In the genomic region with DNA sequence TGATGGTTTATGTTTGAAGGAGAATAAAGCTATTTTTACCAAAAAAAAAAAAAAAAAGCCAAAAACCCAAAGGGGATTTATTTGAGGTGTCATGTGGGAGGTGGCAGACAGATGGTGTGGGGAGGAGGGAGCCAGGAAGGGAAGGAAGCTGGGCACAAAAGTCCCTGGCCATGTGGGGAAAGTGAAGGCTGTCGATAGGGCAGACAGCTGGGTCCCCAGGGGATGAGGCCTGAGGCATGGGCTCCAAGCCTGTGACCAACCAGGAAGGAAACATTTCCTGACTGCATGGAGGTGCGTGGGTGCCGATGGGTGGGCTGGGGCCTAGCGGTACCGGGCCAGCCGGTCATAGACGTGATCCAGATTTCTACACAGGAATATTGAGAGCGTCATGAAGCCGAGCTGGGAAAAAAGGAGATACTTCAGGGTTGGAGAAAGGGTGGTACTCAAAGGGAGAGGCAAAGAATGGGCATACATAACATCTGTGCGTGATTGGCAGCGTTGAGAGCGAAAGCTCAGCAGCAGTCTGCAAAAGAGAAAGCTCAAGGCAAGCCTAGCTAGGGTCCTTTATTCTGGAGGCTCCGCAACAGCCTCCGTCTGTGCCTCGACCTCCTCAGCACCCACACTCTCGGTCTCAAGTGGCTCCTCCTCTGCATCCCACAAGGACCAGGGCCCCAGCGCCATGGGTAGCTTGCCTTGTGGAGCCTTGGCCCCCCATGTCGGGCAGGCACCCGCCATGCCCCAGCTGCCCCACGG, we compare ENCODE assay signal across 8 mouse cellular contexts. TPM values are rescaled to one million over a fixed set of nuclear protein-coding genes. Genes with fewer than 3 reads are reported as not detected.
DNase-seq lines count a peak whose midpoint lies in the region; ATAC-seq and TF ChIP-seq lines count a peak whose summit lies in the region.

No protein-coding gene starts in this region.

- ATAC-seq in kidney, embryonic 16.5 days (ENCODE audit: low FRiP score, low TSS enrichment), result no peak
- peak; percentile 30 for ATAC-seq in common myeloid progenitor, adult 5-6 weeks (replicated peaks; ENCODE audit: low read depth, poor library complexity, severe bottlenecking)
- ATAC-seq in heart, postnatal 0 days (ENCODE audit: insufficient read depth, low read depth), result no peak
- ATAC-seq in midbrain, embryonic 15.5 days (replicated peaks), result no peak
- no peak for ATAC-seq in inflammation-experienced regulatory T-cells, adult 6 months

- no peaks in the 10 kb centered on the region for H3K9me3 ChIP-seq in kidney, embryonic 16.5 days (ENCODE audit: low read length)
- H3K9me3 ChIP-seq in heart, postnatal 0 days (replicated peaks; ENCODE audit: control insufficient read depth, low read length), result no peaks in the 10 kb centered on the region
- H3K9me3 ChIP-seq in midbrain, embryonic 15.5 days, result no peaks in the 10 kb centered on the region

- H3K27ac ChIP-seq in kidney, embryonic 16.5 days (ENCODE audit: low read length), result peak overlapping the region; percentile 33; the same call in 1 of the 2 replicates
- no peak overlapping the region for H3K27ac ChIP-seq in heart, postnatal 0 days (ENCODE audit: low read depth)
- no peak overlapping the region for H3K27ac ChIP-seq in midbrain, embryonic 15.5 days

- H3K9ac ChIP-seq in kidney, embryonic 16.5 days (replicated peaks; ENCODE audit: low read length), result peak overlapping the region; percentile 31; the same call in 1 of the 2 replicates
- no peak overlapping the region for H3K9ac ChIP-seq in heart, postnatal 0 days (replicated peaks; ENCODE audit: low read depth, low read length)
- H3K9ac ChIP-seq in midbrain, embryonic 15.5 days, result no peak overlapping the region

- 35% methylated on average over 20 of the region's 20 CpGs for WGBS in kidney, embryonic 16.5 days
- WGBS in heart, postnatal 0 days, result 43% methylated on average over 20 of the region's 20 CpGs
- 25% methylated on average over 20 of the region's 20 CpGs for WGBS in midbrain, embryonic 15.5 days

- H3K27me3 ChIP-seq in kidney, embryonic 16.5 days (ENCODE audit: insufficient read depth, low read length), result 0 out of 2 replicates have a peak, but pooled peaks cover 3% of the 10 kb centered on the region
- no peaks in the 10 kb centered on the region for H3K27me3 ChIP-seq in heart, postnatal 0 days (ENCODE audit: control insufficient read depth, insufficient read depth, low read length)
- 0 out of 2 replicates have a peak, but pooled peaks cover 17% of the 10 kb centered on the region for H3K27me3 ChIP-seq in midbrain, embryonic 15.5 days (replicated peaks)

- no peak for TF ChIP-seq EP300 in heart, postnatal 0 days (IDR thresholded peaks at IDR 0.05; ENCODE audit: low read depth)

- H3K36me3 ChIP-seq in kidney, embryonic 16.5 days (ENCODE audit: insufficient read depth, low read length), result peaks cover 36% of the 10 kb centered on the region
- peaks cover 37% of the 10 kb centered on the region for H3K36me3 ChIP-seq in heart, postnatal 0 days (replicated peaks; ENCODE audit: control insufficient read depth, insufficient read depth, low read length)
- no peaks in the 10 kb centered on the region for H3K36me3 ChIP-seq in midbrain, embryonic 15.5 days (replicated peaks)

- H3K4me2 ChIP-seq in kidney, embryonic 16.5 days (replicated peaks; ENCODE audit: low read depth, low read length), result peak overlapping the region; percentile 49
- peak overlapping the region; percentile 52 for H3K4me2 ChIP-seq in heart, postnatal 0 days (ENCODE audit: low read depth, low read length)
- peak overlapping the region; percentile 23; the same call in 1 of the 2 replicates for H3K4me2 ChIP-seq in midbrain, embryonic 15.5 days

- H3K4me3 ChIP-seq in kidney, embryonic 16.5 days (ENCODE audit: low read length), result no peak overlapping the region
- no peak overlapping the region for H3K4me3 ChIP-seq in heart, postnatal 0 days (ENCODE audit: low read depth, low read length)
- no peak overlapping the region for H3K4me3 ChIP-seq in midbrain, embryonic 15.5 days

- DNase-seq in kidney, adult 18-20 months, result no peak
- DNase-seq in heart, postnatal 0 days (ENCODE audit: low spot score), result no peak
- peak; percentile 44 to 47 for DNase-seq in layer of hippocampus, postnatal 25 days (ENCODE audit: extremely low spot score in 1 of 2, low spot score in 1 of 2)
- DNase-seq in lung, postnatal 4 days, result no peak

- no peak for TF ChIP-seq CTCF in heart, postnatal 0 days (IDR thresholded peaks at IDR 0.05; ENCODE audit: low read depth)

- H3K4me1 ChIP-seq in kidney, embryonic 16.5 days (ENCODE audit: insufficient read depth, low read length), result peaks cover 26% of the 10 kb centered on the region
- peaks cover 21% of the 10 kb centered on the region for H3K4me1 ChIP-seq in heart, postnatal 0 days (ENCODE audit: control insufficient read depth, insufficient read depth)
- H3K4me1 ChIP-seq in midbrain, embryonic 15.5 days, result peaks cover 16% of the 10 kb centered on the region

RNA-seq across cellular contexts. Expression of a gene that starts 5.2 kb away (rescaled TPM):
- 1.0 and 1.1 TPM in 2 replicates for polyA plus RNA-seq in kidney, embryonic 16.5 days (2015; fragmentation: Nextera tagmentation; extraction: Ambion mirVana)
- 28.9 and 41.4 TPM in 2 replicates for total RNA-seq in common myeloid progenitor, adult 5-6 weeks (2017)
- 0.97 TPM in 1 of 2 replicates, not detected in the other for total RNA-seq in heart, postnatal 0 days (2014; rRNA removed; ENCODE audit: low replicate concordance)
- polyA plus RNA-seq in heart, postnatal 0 days (2015; fragmentation: Nextera tagmentation; extraction: Ambion mirVana), result 1.9 and 2.3 TPM in 2 replicates
- 1 to 10 TPM; 3.1 to 5.7 TPM for total RNA-seq in layer of hippocampus, postnatal 25 days (2021)
- 1.3 and 1.7 TPM in 2 replicates for polyA plus RNA-seq in midbrain, embryonic 15.5 days (2015; fragmentation: Nextera tagmentation; extraction: Ambion mirVana)
- polyA plus RNA-seq in inflammation-experienced regulatory T-cells, adult 6 months (2017; shearing (Covaris generic)), result 100 to 1,000 TPM; 390 to 554 (median 476) TPM

RNA-seq across cellular contexts. Expression of a gene that starts 7.1 kb away (rescaled TPM):
- polyA plus RNA-seq in kidney, embryonic 16.5 days (2015; fragmentation: Nextera tagmentation; extraction: Ambion mirVana), result 0.28 and 0.30 TPM in 2 replicates
- not detected in 2 replicates for total RNA-seq in common myeloid progenitor, adult 5-6 weeks (2017)
- total RNA-seq in heart, postnatal 0 days (2014; rRNA removed; ENCODE audit: low replicate concordance), result not detected in 2 replicates
- 0.10 TPM in 1 of 2 replicates, not detected in the other for polyA plus RNA-seq in heart, postnatal 0 days (2015; fragmentation: Nextera tagmentation; extraction: Ambion mirVana)
- 1 to 10 TPM; 1.6 to 2.2 TPM for total RNA-seq in layer of hippocampus, postnatal 25 days (2021)
- 0.50 and 0.91 TPM in 2 replicates for polyA plus RNA-seq in midbrain, embryonic 15.5 days (2015; fragmentation: Nextera tagmentation; extraction: Ambion mirVana)
- polyA plus RNA-seq in inflammation-experienced regulatory T-cells, adult 6 months (2017; shearing (Covaris generic)), result not detected

RNA-seq across cellular contexts. Expression of a gene that starts 18.2 kb away (rescaled TPM):
- polyA plus RNA-seq in kidney, embryonic 16.5 days (2015; fragmentation: Nextera tagmentation; extraction: Ambion mirVana), result 195 and 203 TPM in 2 replicates
- total RNA-seq in common myeloid progenitor, adult 5-6 weeks (2017), result 0.55 and 0.87 TPM in 2 replicates
- 50.6 and 72.2 TPM in 2 replicates for total RNA-seq in heart, postnatal 0 days (2014; rRNA removed; ENCODE audit: low replicate concordance)
- 41.1 and 42.8 TPM in 2 replicates for polyA plus RNA-seq in heart, postnatal 0 days (2015; fragmentation: Nextera tagmentation; extraction: Ambion mirVana)
- total RNA-seq in layer of hippocampus, postnatal 25 days (2021), result 1 to 10 TPM; 4.7 to 5.5 TPM
- polyA plus RNA-seq in midbrain, embryonic 15.5 days (2015; fragmentation: Nextera tagmentation; extraction: Ambion mirVana), result 45.7 and 55.8 TPM in 2 replicates
- polyA plus RNA-seq in inflammation-experienced regulatory T-cells, adult 6 months (2017; shearing (Covaris generic)), result 1 to 10 TPM; 2.0 to 4.2 (median 3.2) TPM

RNA-seq across cellular contexts. Expression of a gene that starts 21.8 kb away (rescaled TPM):
- polyA plus RNA-seq in kidney, embryonic 16.5 days (2015; fragmentation: Nextera tagmentation; extraction: Ambion mirVana), result 0.78 TPM in 1 of 2 replicates, not detected in the other
- total RNA-seq in common myeloid progenitor, adult 5-6 weeks (2017), result 6.7 and 17.4 TPM in 2 replicates
- not detected in 2 replicates for total RNA-seq in heart, postnatal 0 days (2014; rRNA removed; ENCODE audit: low replicate concordance)
- 0.27 TPM in 1 of 2 replicates, not detected in the other for polyA plus RNA-seq in heart, postnatal 0 days (2015; fragmentation: Nextera tagmentation; extraction: Ambion mirVana)
- total RNA-seq in layer of hippocampus, postnatal 25 days (2021), result 1 to 10 TPM; 1.2 to 2.4 TPM
- polyA plus RNA-seq in midbrain, embryonic 15.5 days (2015; fragmentation: Nextera tagmentation; extraction: Ambion mirVana), result 4.0 and 5.8 TPM in 2 replicates
- polyA plus RNA-seq in inflammation-experienced regulatory T-cells, adult 6 months (2017; shearing (Covaris generic)), result 10 to 100 TPM; 17.5 to 50.4 (median 28.3) TPM

RNA-seq across cellular contexts. Expression of a gene that starts 29.1 kb away (rescaled TPM):
- polyA plus RNA-seq in kidney, embryonic 16.5 days (2015; fragmentation: Nextera tagmentation; extraction: Ambion mirVana), result 0.85 and 0.86 TPM in 2 replicates
- 0.18 and 2.0 TPM in 2 replicates for total RNA-seq in common myeloid progenitor, adult 5-6 weeks (2017)
- total RNA-seq in heart, postnatal 0 days (2014; rRNA removed; ENCODE audit: low replicate concordance), result not detected in 2 replicates
- polyA plus RNA-seq in heart, postnatal 0 days (2015; fragmentation: Nextera tagmentation; extraction: Ambion mirVana), result 0.14 and 0.25 TPM in 2 replicates
- 1 to 10 TPM; 2.4 to 2.9 TPM for total RNA-seq in layer of hippocampus, postnatal 25 days (2021)
- 0.63 and 0.84 TPM in 2 replicates for polyA plus RNA-seq in midbrain, embryonic 15.5 days (2015; fragmentation: Nextera tagmentation; extraction: Ambion mirVana)
- polyA plus RNA-seq in inflammation-experienced regulatory T-cells, adult 6 months (2017; shearing (Covaris generic)), result under 1 TPM in 1 of 3 experiments, not detected in 2; 0.24 TPM

Comparison
In these comparisons a context has a peak if more than half of its experiments do, and no peak if none do; other contexts are left out.
1. DNase-seq: peak in layer of hippocampus, postnatal 25 days (2 of 2); none in kidney, adult 18-20 months (single experiment), heart, postnatal 0 days (single experiment) and lung, postnatal 4 days (0 of 2).
2. RNA of a gene that starts 5.2 kb away (polyA plus RNA-seq): 390 to 554 TPM in inflammation-experienced regulatory T-cells, adult 6 months; 1.9 to 2.3 TPM in heart, postnatal 0 days, 1.3 to 1.7 TPM in midbrain, embryonic 15.5 days and 1.0 to 1.1 TPM in kidney, embryonic 16.5 days; every median in the first group is over 100 times any median in the second.
3. Peak in every context shown above with its lines, with median percentiles within 50 percentile points of each other: H3K4me2 ChIP-seq.